Mouse (Mus musculus) small intestine, adult 2 months (tissue): ENCODE results near the gene Arntl2. TPM values are rescaled to one million over a fixed set of nuclear protein-coding genes. Genes with fewer than 3 reads are reported as not detected.
A peak's percentile ranks its signal among the peaks of the same experiment; 100 is the strongest.

Experiments used
- H3K27ac ChIP-seq: fragments of 200-500 bp; 2 replicates; pipeline ENCODE4 v1.5.1; 2012; ENCODE audit warnings: low read depth, low read length, control low read depth, inconsistent platforms; ENCODE audit not compliant: insufficient read depth
- H3K27me3 ChIP-seq: fragments of 200-500 bp; 2 replicates; pipeline ENCODE4 v1.6.1; 2012; ENCODE audit warnings: mild to moderate bottlenecking, moderate library complexity, low read length, inconsistent platforms; ENCODE audit not compliant: control insufficient read depth, insufficient read depth
- H3K36me3 ChIP-seq: fragments of 200-500 bp; 2 replicates; pipeline ENCODE4 v1.6.1; 2012; ENCODE audit warnings: mild to moderate bottlenecking, low read length, control low read depth, inconsistent platforms; ENCODE audit not compliant: control insufficient read depth, insufficient read depth
- H3K4me1 ChIP-seq: fragments of 200-500 bp; 2 replicates; pipeline ENCODE4 v1.6.1; 2012; ENCODE audit warnings: low read length, inconsistent platforms, mixed read lengths; ENCODE audit not compliant: control insufficient read depth, insufficient read depth, insufficient read length
- H3K4me3 ChIP-seq: fragments of 200-500 bp; 2 replicates; pipeline ENCODE4 v1.5.1; 2012; ENCODE audit warnings: low read depth, mild to moderate bottlenecking, control low read depth, inconsistent platforms, low read length, moderate library complexity
- CTCF ChIP-seq: fragments of 200-500 bp; IDR thresholded peaks from 2 replicates; pipeline ENCODE4 v1.5.1; 2012; ENCODE audit warnings: low read depth, mild to moderate bottlenecking, control low read depth, inconsistent platforms, low read length, moderate library complexity, mixed read lengths; ENCODE audit not compliant: insufficient replicate concordance, insufficient read length; ENCODE audit errors: extremely low read depth
- POLR2A ChIP-seq: fragments of 200-500 bp; IDR thresholded peaks from 2 replicates; pipeline ENCODE4 v1.6.1; 2012; ENCODE audit warnings: low read depth, mild to moderate bottlenecking, control low read depth, inconsistent platforms, low read length, moderate library complexity
- WGBS: fragments of 180-500 bp; shearing (Covaris S2); methylation state at CpG from one replicate; pipeline ENCODE4 v1.1.7; 2018; 5-methylcytosine and 5-hydroxymethylcytosine counted together
- polyA plus RNA-seq: library from polyadenylated mRNA; depleted of rRNA; stranded (reverse); fragments of >200 nt; gene quantifications from 2 replicates; pipeline ENCODE4 v1.2.3, GENCODE M21; 2012

Arntl2 gene
- polyA plus RNA-seq, 1 experiment, result 0.65 TPM

GRCm38 (mm10) chr6:146793527-146793926 is 2.3 kb upstream of the Arntl2 start:
- no peak for TF ChIP-seq CTCF
- no peak for TF ChIP-seq POLR2A
- Histone ChIP-seq H3K27me3 (no peaks in the 10 kb centered on the region), H3K36me3 (no peaks in the 10 kb centered on the region), H3K4me1 (peaks cover 15% of the 10 kb centered on the region), H3K4me3 (no peak overlapping the region), H3K27ac (no peak overlapping the region)
- WGBS, result 35% methylated on average over 3 of the region's 3 CpGs

DNA sequence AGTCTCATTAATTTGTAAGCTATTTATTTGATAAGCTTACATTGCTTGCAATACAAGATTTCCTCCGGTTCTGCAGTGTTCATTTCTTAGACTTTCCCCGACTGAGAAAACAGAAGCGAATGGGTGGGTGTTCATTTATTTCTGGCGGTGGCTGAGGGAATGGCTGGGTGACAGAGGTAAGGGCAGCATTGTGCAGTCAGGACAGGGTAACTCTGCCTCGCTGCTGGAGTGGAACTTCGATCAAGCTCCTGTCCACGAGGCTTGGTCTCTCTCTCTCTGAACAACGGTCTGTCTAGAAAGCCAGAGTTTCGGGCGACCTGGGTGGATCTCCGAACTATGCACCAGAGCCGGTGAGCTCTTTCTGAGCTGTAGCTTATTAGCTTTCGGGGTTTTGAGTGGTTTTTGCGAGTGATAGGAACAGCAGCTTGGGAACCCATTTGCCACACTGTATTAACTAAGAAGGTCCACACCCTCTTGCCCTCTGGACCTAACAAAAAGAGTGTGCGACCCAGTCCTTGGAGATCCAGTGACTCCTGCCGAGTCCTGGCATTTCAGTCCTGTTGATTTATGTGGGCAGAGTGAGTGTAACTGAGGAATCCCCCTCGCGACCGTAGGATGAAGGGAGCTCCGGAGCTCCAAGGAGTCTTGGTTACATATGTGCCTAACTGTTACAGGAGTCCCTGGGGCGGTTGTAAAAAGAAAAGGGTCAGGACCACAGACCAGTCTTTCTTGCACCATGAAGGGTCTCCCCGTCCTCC is 510 bp upstream of the Arntl2 start:
- TF ChIP-seq CTCF (no peak), POLR2A (no peak)
- H3K36me3 ChIP-seq, result no peaks in the 10 kb centered on the region
- 3% methylated on average over 22 of the region's 22 CpGs for WGBS

GRCm38 (mm10) chr6:146797446-146797845 is 1.6 kb downstream of the Arntl2 start:
- Histone ChIP-seq H3K27ac (no peak overlapping the region), H3K4me1 (peaks cover 15% of the 10 kb centered on the region), H3K4me3 (no peak overlapping the region), H3K27me3 (no peaks in the 10 kb centered on the region), H3K36me3 (no peaks in the 10 kb centered on the region)
- WGBS, result 89% methylated on average over 5 of the region's 5 CpGs
- no peak for TF ChIP-seq CTCF
- no peak for TF ChIP-seq POLR2A

More for the DNA sequence above, 510 bp upstream of the Arntl2 start:
- no peak overlapping the region for H3K27ac ChIP-seq
- H3K27me3 ChIP-seq, result no peaks in the 10 kb centered on the region
- peaks cover 15% of the 10 kb centered on the region for H3K4me1 ChIP-seq
- peak overlapping the region; percentile 64 for H3K4me3 ChIP-seq

DNA sequence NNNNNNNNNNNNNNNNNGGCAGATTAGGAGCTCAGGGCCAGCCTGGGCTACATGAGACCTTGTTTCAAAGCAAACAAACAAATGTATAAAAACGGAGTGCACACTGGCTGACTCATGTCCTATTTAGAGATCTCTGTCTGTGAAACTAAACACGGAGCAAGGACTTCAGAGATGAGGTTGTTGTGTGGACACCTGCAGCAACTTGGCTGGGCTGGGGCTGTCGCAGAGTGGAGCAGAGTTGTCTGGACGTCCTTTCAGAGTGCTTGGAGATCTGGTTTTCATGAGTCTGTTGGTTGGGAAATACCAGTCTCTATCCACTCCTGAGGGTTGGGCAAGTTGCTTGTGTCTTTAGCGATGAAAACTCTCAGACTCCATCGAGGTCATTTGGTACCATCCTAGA is 14.1 kb downstream of the Arntl2 start:
- no peak for TF ChIP-seq CTCF
- TF ChIP-seq POLR2A, result no peak
- WGBS, result 87% methylated on average over 6 of the region's 6 CpGs
- H3K27me3 ChIP-seq, result no peaks in the 10 kb centered on the region

GRCm38 (mm10) chr6:146813007-146813406 is 17.2 kb downstream of the Arntl2 start:
- no peaks in the 10 kb centered on the region for H3K36me3 ChIP-seq
- H3K4me1 ChIP-seq, result no peaks in the 10 kb centered on the region
- TF ChIP-seq CTCF, result no peak
- no peak for TF ChIP-seq POLR2A
- WGBS, result 80% methylated on average over 5 of the region's 5 CpGs
- no peak overlapping the region for H3K4me3 ChIP-seq
- no peak overlapping the region for H3K27ac ChIP-seq
- no peaks in the 10 kb centered on the region for H3K27me3 ChIP-seq

More for the DNA sequence above, 14.1 kb downstream of the Arntl2 start:
- no peak overlapping the region for H3K27ac ChIP-seq
- H3K4me1 ChIP-seq, result no peaks in the 10 kb centered on the region
- H3K4me3 ChIP-seq, result no peak overlapping the region
- no peaks in the 10 kb centered on the region for H3K36me3 ChIP-seq

GRCm38 (mm10) chr6:146820177-146820965 is 24.5 kb downstream of the Arntl2 start:
- no peaks in the 10 kb centered on the region for H3K36me3 ChIP-seq
- no peaks in the 10 kb centered on the region for H3K27me3 ChIP-seq
- no peak overlapping the region for H3K27ac ChIP-seq
- WGBS, result 91% methylated on average over 29 of the region's 29 CpGs
- H3K4me1 ChIP-seq, result no peaks in the 10 kb centered on the region
- no peak for TF ChIP-seq POLR2A
- TF ChIP-seq CTCF, result no peak
- H3K4me3 ChIP-seq, result no peak overlapping the region

GRCm38 (mm10) chr6:146821958-146822357 is 26.1 kb downstream of the Arntl2 start:
- 60% methylated on average over 13 of the region's 13 CpGs for WGBS
- H3K36me3 ChIP-seq, result no peaks in the 10 kb centered on the region

More at GRCm38 (mm10) chr6:146821958-146822357, 26.1 kb downstream of the Arntl2 start:
- no peak overlapping the region for H3K27ac ChIP-seq
- H3K27me3 ChIP-seq, result no peaks in the 10 kb centered on the region
- no peaks in the 10 kb centered on the region for H3K4me1 ChIP-seq
- no peak overlapping the region for H3K4me3 ChIP-seq
- no peak for TF ChIP-seq CTCF
- TF ChIP-seq POLR2A, result no peak
